Mouse (Mus musculus): ENCODE data around the gene Nop2.
"Not testable (repeated sequence)": the region's sequence is repeated elsewhere in the genome, so short reads cannot be mapped to it uniquely, and the experiment has no call there.

The Nop2 gene

DNA sequence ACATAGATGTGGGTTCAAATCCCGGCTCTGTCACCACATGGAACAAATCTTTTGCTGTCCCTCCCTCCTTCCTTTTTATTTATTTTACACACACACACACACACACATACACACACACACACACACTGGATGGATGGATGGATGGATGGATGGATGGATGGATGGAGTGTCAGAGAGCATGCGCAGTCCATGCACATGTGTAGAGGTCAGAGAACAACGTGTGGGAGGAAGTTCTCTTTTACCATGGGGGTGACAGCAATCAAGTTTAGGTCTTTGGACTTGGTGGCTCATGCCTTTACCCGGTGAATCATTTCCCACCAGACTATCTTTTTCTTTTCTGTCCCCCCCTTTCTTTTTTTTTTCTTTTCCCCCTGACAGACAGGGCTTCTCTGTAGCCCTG is 22.0 kb downstream of the Nop2 start:
- no peak for DNase-seq (ENCODE audit: low spot score)

DNA sequence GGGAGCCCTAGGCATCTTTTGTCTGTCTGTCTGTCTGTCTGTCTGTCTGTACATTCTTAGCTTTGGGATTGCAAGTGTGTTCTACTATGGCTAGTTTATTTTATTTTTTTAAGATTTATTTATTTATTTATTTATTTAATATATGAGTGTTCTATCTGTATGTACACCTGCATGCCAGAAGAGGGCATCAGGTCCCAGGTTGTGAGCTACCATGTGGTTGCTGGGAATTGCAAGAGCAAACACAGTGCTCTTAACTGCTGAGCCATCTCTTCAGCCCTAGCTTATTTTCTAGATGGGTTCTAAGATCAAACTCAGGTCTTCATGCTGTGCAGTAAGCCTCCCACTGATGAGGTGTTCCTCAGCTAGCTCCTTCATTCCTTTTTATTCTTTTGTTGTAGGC is 22.8 kb downstream of the Nop2 start:
- DNase-seq (ENCODE audit: low spot score) = no peak

DNA sequence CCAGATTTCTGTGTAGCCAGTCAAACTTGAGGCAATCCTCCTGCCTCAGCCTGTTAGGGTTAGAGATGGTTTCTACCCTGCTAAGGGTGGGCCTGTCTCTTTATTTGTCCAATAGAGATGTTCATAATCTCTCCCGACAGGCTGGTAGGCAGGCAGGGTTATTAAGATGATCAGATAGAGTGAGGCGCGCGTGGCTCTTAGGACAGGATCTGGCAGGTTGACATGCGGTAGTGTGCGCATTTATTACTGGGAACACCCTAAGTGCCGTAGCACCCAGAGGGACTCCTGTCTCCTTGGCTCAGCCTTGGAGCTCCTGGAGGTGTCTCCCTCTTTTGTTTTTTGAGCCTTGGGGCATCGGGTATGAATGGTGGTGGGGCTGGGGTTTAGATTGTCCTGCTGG is 23.6 kb downstream of the Nop2 start:
- DNase-seq (ENCODE audit: low spot score) = no peak

DNA sequence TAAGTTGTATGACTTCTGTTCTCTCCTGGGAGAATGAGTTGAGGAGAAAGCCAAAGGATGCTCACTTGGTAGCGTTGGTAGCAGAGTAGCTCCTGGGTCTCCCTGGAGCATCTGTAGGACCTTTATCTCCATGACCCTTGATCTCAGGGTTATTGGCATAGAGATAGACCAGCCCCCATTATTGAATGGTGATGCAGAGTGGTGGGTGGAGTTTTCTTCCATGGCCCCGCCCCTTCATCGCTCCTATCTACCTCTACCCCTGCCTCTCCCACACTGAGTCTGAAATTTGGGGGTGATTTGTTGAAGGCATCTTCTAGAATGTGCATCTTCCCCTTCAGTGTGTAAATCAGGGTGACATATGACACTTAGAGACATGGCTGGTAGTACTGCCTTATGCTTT is 24.8 kb downstream of the Nop2 start:
- no peak for DNase-seq (ENCODE audit: low spot score)

DNA sequence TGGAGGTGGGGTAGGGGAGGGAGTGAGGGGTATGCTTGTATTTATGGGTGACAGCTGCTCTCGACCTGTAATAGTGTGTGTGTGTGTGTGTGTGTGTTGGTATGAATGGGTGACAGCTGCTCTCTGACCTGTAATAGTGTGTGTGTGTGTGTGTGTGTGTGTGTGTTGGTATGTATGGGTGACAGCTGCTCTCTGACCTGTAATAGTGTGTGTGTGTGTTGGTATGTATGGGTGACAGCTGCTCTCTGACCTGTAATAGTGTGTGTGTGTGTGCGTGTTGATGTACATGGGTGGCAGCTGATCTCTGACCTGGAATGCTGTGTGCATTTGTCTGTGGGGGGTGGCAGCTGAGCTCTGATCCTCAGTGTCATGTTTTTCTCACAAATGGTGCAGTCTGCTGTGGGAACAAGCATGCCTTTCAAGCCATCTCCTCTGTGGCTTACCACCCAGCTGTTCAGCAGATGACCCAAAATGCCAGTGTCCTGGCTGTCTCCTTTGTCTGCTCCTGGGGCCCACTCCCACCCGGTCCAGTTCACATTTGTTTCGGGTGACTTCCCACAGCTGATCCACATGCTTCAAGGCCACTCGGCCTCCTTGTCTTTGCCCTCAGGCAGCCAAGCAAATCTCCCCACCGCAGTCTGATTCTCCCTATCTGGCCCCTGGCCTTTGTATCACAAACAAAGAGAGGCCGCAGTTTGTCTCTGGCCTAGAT is 25.4 kb downstream of the Nop2 start:
- DNase-seq (ENCODE audit: low spot score) = no peak

DNA sequence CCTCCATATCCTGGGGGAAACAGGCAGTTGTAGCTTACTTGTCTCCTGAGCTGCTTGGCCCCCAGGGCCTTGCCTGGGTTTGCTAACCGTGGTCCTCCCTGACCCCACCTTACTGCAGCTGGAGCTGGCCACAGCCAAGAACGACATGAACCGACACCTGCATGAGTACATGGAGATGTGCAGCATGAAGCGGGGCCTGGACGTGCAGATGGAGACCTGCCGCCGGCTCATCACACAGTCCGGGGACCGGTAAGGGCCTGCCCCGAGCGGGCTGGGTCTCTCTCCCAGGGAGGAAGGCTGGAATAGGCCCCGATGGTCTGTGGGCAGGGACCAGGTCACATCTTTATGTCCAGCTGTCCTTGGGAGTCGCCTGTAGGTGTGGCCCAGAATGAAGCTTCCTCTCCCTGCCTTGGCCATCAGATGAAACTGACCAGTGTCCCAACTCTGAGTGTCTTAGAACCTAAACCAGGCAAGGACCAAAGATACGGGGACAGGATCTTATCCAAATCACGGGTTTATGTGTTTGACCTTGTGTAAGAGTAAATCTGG is 27.3 kb downstream of the Nop2 start:
- no peak for DNase-seq (ENCODE audit: low spot score)

DNA sequence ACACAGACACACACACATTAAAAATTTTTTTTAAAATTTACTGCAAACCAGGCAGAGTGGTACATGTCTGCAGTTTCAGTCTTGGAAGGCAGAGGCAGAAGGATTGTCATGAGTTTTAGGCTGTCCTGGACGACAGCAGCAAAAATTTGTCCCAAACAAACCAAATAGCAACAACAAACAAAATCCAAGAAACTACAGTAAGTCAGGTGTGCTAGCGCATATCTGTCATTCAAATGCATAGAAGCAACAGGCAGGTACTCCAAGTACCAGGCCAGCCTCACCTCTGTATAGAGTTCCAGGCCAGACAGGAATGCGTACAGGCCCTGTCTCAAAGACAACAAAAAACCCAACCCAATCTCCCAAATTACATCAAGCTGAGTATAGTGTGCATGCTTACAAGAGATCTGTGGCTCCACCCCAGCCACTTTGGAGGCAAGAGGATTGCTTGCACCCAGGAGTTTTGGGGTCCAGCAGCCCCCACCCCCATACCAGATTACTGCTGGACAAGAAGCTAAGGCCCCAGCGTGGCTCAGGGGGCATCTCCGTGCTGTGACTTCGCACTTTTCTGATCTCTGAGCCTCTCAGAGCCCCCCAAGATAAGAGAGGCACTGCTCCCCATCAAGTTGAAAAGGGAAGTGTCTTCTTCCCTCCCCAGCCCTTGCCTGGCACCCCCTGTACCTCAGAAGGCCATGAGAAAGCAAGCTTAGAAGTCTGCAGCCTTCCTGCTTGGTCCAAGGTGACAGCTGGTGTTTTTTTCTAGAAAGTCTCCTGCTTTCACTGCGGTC is 28.3 kb downstream of the Nop2 start:
- DNase-seq (ENCODE audit: low spot score) = no peak

DNA sequence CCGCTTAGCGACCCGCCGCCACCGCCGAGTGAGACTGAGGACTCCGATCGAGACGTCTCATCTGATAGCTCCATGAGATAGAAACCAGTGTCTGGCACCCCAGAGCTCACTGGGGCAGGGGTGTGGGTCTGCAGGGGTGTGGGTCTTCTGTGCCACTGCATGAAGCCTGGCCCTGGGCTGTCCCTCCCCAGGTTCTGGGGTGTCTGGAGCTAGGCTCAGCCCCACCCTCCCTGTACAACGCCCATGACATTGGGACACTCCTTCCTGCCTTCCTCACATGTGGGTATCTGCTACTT is 28.8 kb downstream of the Nop2 start:
- no peak for DNase-seq (ENCODE audit: low spot score)

DNA sequence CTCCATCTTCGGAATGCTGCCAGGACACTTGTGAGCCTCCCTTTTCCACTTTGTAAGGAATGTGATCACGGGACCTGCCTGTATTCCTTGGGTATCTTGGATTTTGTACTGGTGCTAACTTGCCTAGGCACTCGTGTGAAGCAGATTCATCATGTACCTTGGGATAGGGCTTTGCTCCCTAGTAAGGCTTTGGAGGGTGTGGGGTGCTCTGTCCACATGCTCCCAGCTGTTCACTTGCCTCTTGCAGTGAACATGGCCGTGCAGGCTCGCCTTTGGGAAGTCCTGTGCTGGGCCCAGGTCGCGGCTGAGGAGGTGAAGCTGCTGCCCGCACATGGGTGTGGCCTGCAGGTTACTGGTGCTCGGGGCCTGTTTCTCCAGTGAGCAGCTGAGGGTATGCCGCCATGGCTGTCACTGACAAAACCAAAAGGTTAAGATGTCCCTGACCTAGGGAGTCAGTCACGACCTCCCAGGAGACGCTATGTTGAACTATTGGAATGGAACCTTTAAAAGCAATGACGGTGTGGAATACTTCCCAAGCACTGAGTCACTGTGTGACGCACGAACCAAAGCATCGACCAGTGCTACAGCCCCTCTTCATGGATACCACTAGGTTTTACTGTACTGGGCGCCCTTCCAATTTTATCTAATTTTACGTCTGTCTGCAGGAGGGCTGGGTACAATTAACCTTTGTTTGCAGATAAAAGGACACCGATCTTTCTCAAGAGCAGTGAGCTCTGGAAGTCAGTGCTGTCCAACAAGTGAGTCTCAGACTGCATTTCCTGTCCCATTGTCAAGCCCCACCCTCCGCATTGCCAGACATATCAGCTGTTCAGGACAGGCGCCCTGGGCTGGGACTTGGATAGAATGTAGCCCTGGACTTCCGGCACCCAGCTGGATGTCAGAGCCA is 29.4 kb downstream of the Nop2 start:
- no peak for DNase-seq (ENCODE audit: low spot score)

DNA sequence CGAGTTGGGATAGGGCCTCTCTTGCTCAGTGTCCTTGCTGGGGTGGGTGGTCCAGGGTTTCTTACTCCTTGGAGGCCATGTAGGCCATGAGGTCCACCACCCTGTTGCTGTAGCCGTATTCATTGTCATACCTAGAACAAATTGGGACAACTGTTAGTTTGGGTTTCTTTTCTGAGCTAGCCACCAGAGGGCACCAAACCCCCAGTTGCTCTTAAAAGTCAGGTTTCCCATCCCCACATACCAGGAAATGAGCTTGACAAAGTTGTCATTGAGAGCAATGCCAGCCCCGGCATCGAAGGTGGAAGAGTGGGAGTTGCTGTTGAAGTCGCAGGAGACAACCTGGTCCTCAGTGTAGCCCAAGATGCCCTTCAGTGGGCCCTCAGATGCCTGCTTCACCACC is 30.3 kb downstream of the Nop2 start:
- peak; percentile 52 for DNase-seq (ENCODE audit: low spot score)

DNA sequence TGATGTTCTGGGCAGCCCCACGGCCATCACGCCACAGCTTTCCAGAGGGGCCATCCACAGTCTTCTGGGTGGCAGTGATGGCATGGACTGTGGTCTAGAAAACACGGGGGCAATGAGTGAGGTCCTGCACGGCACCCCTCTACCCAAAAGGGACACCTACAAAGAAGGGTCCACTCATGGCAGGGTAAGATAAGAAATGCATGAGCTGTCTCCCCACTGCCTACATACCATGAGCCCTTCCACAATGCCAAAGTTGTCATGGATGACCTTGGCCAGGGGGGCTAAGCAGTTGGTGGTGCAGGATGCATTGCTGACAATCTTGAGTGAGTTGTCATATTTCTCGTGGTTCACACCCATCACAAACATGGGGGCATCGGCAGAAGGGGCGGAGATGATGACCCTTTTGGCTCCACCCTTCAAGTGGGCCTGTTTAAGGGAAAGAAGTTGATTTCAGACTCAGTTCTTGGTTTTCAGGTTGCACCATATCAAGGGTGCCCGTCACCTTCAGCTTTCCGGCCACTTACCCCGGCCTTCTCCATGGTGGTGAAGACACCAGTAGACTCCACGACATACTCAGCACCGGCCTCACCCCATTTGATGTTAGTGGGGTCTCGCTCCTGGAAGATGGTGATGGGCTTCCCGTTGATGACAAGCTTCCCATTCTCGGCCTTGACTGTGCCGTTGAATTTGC is 31.1 kb downstream of the Nop2 start:
- not testable (repeated sequence) for DNase-seq (ENCODE audit: low spot score)

DNA sequence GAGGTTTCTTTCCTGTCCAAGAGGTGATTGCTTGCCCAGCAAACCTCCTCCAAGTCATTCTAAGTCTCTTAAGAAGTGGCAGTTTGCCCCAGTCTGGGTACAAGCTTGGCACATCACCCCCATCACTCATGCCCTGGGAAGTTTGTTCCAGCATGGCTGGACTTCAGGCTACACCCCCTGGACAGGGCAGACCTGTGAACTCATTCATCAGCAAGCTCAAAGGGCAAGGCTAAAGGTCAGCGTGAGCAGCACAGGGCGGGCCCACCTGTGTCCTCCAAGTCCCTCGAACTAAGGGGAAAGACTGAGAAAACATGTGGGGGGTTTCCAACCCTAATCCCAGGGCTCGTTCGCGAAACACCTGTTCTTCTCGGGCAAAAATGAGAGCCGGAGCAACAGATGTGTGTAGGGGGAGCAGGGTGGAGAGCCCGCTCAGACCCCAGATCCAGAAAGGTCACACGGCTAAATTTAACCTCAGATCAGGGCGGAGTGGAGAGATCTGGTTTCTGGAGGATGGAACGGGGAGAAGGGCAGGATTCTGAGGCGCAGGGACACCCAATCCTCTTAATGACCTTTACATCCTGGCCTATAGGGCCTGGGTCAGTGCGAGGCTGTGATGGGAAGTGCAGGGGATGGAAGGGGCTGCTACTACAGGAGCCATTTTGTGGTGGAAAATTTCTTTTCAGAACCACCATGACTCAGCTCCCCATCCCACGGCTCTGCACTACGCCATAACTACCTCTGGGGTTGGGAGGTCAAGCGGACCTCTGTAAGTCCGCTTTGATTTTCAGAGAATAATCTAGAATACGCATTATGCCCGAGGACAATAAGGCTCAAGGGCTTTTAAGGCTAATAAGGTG is 32.3 kb downstream of the Nop2 start:
- DNase-seq (ENCODE audit: low spot score) = no peak

DNA sequence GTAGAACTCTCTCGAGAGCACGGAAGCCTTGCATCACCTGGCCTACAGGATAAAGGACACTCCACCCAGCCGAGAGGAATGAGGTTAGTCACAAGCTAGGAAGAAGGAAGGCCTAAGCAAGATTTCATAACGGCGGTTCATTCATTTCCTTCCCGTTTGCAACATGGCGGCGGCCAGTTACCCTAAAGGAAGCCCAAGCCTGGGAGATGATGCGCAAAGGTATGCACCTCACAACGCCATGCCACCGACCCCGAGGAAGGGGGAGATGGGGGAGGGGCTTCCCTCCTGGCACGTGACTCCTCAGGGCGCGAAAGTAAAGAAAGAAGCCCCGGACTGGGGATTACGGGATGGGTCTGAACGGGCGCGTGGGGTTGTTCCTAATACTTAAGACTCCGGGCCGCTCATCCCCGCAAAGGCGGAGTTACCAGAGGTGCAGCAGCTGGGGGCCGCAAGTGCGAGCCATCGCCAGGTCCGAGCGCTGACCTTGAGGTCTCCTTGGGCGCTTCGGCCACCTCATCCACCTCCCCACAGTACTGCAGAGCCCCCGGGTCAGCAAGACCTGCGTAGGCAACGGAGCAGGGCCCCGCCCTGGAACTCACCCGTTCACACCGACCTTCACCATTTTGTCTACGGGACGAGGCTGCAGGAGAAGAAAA is 33.1 kb downstream of the Nop2 start:
- DNase-seq (ENCODE audit: low spot score) = no peak

DNA sequence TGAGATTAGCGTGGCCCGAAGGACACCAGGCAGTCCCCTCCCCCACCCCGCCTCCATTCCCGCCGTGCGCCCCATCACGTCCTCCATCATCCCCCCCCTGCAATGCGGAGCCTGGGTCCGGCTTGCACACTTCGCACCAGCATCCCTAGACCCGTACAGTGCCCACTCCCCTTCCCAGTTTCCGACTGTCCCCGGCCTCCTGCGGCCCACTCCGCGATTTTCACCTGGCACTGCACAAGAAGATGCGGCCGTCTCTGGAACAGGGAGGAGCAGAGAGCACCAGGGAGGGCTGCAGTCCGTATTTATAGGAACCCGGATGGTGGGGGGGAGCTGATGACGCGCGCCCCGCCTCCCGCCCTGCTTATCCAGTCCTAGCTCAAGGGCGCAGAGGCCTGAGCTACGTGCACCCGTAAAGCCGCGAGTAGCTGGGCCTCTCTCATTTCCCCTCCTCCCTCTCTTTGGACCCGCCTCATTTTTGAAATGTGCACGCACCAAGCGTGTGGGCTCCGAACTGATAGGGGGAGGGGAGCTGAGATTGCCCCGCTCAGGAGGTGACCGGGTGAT is 33.7 kb downstream of the Nop2 start:
- peak; percentile 86 for DNase-seq (ENCODE audit: low spot score)

DNA sequence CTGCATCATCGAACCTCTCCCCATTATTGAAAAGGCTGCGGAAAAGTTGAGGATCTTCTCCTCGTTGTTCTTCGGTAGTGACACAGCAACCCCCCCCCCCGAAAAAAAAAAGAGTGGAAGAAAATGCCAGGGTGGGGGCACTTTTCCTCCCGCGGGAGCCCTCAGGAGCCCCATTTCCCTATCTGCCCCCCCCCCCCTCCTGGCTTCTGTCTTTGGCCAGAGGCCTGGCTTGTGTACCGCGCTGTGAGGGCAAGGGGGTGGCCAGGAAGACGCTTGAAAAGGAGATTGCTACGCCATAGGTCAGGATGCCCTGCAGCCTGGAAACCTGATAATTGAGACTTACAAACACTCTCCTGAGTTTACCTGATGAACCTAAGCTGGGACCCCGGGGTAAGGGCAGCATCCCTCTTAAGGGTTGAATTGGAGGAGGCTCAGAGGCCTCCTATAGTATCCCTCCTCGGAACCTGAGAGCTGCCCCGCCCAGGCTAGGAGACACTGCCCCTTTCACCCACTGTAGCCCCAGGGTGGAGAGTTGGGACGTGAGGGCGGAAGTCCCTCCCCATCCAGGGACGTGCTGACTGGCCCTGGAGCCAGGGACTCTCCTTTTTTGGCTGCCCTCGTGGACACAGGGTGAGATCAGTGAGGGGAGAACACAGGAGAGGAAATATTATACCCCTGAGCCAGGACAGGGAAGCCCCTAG is 34.5 kb downstream of the Nop2 start, which contains the start of gene Gapdh:
Gene Gapdh (minus strand): TSS at position 417 of the 701 bp plus-strand sequence.
- DNase-seq (ENCODE audit: low spot score) = no peak

DNA sequence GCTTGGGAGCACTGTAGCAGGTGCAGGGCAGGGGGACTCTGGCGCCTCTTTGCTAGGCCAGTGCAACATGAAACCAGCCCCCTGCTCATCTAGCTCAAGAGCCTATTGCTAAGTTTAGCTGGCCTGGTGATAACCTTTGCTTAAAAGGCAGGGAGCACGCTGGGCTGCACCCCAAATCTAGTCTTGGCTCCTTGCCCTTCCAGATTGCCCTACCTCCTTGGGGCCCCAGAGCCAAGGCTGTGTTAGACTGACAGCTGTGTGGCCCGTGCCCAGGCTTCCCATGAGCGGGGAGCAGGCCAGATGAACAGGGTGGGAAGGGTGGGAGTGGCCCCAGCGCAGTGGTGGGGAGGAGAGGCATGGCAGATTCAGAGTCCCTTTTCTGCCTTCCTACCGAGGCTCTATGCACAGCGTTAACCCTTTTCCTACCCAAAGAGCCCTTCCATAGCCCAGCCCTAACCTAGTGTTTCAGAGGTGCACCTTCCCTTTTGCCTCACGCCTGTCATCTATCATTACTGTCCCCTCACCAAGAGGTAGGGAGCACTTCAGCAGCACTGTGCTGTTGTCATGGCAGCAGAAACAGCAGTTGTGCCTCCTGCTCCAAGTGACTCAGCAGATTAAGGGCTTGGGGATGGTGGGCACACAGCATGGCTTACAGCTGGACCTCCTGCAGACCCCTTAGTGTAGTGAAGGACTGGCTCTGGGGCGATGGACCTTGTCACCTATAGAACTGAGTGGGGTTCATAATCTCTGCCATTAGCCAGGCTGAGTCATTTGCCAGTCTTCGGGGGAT is 35.3 kb downstream of the Nop2 start:
- no peak for DNase-seq (ENCODE audit: low spot score)

DNA sequence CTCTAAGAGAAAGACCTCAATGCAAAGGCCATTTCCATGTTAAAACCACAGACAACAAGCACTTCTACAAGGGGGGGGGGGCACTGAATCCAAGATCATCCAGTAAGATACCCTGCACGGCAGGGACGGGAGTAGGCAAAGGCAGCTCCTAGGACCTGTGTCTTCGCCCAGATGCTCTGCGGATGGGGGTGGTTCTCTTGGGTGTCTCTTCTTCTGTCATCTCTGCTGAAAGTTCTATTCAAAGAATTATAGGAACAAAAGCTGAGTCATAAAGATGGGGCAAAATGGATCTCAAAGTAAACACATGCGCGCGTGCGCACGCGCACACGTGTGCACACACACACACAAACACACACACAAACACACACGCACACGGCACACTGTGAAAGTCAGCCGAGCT is 36.4 kb downstream of the Nop2 start:
- no peak for DNase-seq (ENCODE audit: low spot score)

DNA sequence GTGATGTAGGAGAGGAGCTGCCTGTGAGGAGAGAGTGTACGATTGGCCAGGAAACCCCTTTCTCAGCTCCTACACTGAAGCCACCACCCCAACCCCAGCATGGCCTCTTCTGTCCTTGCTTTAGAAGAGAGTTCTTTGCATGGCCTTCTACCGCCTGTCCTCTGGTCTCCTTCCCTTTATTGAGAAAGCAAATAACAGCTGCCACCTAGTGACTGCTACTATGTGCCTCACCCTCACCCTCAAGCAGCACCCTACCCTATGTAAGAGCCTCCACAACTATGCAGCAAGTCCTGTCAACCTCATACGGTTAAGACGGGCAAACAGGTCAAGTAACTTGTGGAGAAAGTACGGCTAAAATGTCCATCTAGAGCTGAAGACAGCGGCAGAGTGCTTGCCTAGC is 38.5 kb downstream of the Nop2 start:
- no peak for DNase-seq (ENCODE audit: low spot score)

DNA sequence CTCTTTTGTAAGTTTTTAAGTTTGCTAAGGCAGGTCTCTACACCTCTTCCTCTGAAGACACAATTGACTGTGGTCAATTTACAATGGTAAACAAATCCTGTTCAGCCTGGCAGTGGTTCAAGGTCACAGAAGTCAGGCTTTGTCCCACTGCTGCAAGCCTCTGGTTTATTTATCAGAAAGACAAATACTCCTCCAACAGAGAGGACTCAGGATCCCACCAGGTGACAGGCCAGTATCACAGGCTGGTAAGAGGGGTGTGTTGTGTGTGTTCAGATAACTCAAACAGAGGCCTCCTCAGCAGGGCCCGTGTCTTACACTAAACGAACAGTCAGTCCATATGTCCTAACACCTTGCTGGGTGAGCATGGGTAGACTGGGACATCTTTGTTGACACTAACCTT is 40.8 kb downstream of the Nop2 start:
- DNase-seq (ENCODE audit: low spot score) = no peak

Measured in spleen, adult 12 weeks (tissue).